Mouse (Mus musculus): ENCODE data around the gene Stk16. TPM values are rescaled to one million over a fixed set of nuclear protein-coding genes. Genes with fewer than 3 reads are reported as not detected.

Stk16 gene
- polyA plus RNA-seq, 2 experiments = 110 to 245 TPM

GRCm38 (mm10) chr1:75187126-75187525, 23.5 kb upstream of the Stk16 start:
- H3K36me3 ChIP-seq (ENCODE audit: control insufficient read depth, insufficient read depth, low read length) = peaks cover 61% of the 10 kb centered on the region
- no peak overlapping the region for H3K4me3 ChIP-seq (replicated peaks; ENCODE audit: low read length)
- H3K4me1 ChIP-seq (ENCODE audit: control insufficient read depth, insufficient read depth, low read length) = peaks cover 10% of the 10 kb centered on the region
- ATAC-seq (ENCODE audit: low FRiP score, low read depth) = no peak
- H3K27ac ChIP-seq (replicated peaks; ENCODE audit: low read depth, low read length) = no peak overlapping the region
- no peak for TF ChIP-seq POLR2A (IDR thresholded peaks at IDR 0.05; ENCODE audit: borderline replicate concordance, extremely low read depth, insufficient read depth, insufficient read length)
- no peak for DNase-seq (ENCODE audit: low spot score)
- no peak overlapping the region for H3K4me2 ChIP-seq (replicated peaks; ENCODE audit: low read depth, low read length, severe bottlenecking)
- H3K9me3 ChIP-seq (ENCODE audit: control insufficient read depth, low read length) = no peaks in the 10 kb centered on the region
- H3K27me3 ChIP-seq (ENCODE audit: control insufficient read depth, insufficient read depth, low read length) = no peaks in the 10 kb centered on the region
- no peak overlapping the region for H3K9ac ChIP-seq (ENCODE audit: low read depth, low read length, severe bottlenecking)

DNA sequence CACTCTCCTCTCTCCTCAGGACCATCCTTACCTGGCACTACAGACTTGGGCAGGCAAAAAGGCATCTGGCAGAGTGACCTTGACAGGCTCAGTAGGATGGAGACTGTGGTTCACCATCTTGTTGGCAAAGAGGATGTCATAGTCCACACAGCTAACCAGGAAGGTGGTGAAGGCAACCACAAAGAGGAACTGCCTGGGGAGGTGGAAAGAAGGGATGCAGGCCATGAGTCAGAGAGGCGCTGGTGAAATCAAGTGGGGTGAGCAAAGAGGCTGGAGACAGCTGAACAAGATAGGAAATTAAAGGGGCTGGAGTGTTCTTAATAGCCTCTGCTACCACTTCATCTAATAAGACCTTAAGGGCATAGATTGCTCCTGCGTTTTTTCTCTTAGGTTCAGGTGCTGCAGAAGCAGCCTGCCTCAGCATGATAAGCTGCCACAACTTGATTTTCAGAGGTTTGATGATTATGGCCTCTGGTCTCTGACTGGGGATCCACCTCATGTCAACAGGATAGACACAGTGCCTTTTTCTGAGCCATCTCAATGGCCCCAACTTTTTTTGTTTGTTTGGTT, 22.6 kb upstream of the Stk16 start:
- no peak for ATAC-seq (ENCODE audit: low FRiP score, low read depth)
- no peak overlapping the region for H3K9ac ChIP-seq (ENCODE audit: low read depth, low read length, severe bottlenecking)
- 86% methylated on average over 2 of the region's 2 CpGs for WGBS
- H3K27me3 ChIP-seq (ENCODE audit: control insufficient read depth, insufficient read depth, low read length) = no peaks in the 10 kb centered on the region
- H3K4me3 ChIP-seq (replicated peaks; ENCODE audit: low read length) = no peak overlapping the region
- no peak overlapping the region for H3K27ac ChIP-seq (replicated peaks; ENCODE audit: low read depth, low read length)
- H3K4me1 ChIP-seq (ENCODE audit: control insufficient read depth, insufficient read depth, low read length) = peaks cover 11% of the 10 kb centered on the region
- DNase-seq (ENCODE audit: low spot score) = no peak
- H3K36me3 ChIP-seq (ENCODE audit: control insufficient read depth, insufficient read depth, low read length) = peaks cover 52% of the 10 kb centered on the region
- no peak overlapping the region for H3K4me2 ChIP-seq (replicated peaks; ENCODE audit: low read depth, low read length, severe bottlenecking)
- H3K9me3 ChIP-seq (ENCODE audit: control insufficient read depth, low read length) = no peaks in the 10 kb centered on the region
- no peak for TF ChIP-seq POLR2A (IDR thresholded peaks at IDR 0.05; ENCODE audit: borderline replicate concordance, extremely low read depth, insufficient read depth, insufficient read length)

DNA sequence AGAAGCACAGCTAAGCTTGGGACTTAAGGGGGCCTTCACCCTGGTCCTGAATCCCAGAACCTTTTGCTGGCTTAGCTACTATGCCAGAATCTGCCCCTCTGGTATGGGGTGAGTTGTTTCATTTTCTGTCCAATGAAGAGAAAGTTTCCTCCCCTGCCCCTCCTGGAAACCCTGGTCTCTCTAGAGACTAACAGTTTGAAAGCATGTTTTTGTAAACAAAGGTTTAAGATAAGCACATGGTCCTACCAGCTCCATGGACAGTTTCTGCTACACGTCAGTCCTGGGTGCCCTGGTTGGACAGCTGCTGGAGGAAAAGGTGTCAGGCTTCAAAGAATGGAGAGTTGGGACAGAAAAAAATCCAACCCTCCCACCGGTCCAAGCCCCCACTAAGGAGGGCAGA, 20.1 kb upstream of the Stk16 start:
- ATAC-seq (ENCODE audit: low FRiP score, low read depth) (no peak), DNase-seq (ENCODE audit: low spot score) (no peak)
- Histone ChIP-seq H3K36me3 (ENCODE audit: control insufficient read depth, insufficient read depth, low read length) (peaks cover 29% of the 10 kb centered on the region), H3K4me2 (replicated peaks; ENCODE audit: low read depth, low read length, severe bottlenecking) (peak overlapping the region; percentile 90), H3K4me3 (replicated peaks; ENCODE audit: low read length) (peak overlapping the region; percentile 87), H3K9ac (ENCODE audit: low read depth, low read length, severe bottlenecking) (no peak overlapping the region), H3K27ac (replicated peaks; ENCODE audit: low read depth, low read length) (no peak overlapping the region), H3K27me3 (ENCODE audit: control insufficient read depth, insufficient read depth, low read length) (no peaks in the 10 kb centered on the region), H3K9me3 (ENCODE audit: control insufficient read depth, low read length) (no peaks in the 10 kb centered on the region), H3K4me1 (ENCODE audit: control insufficient read depth, insufficient read depth, low read length) (peaks cover 19% of the 10 kb centered on the region)
- 55% methylated on average over 2 of the region's 2 CpGs for WGBS
- TF ChIP-seq POLR2A (IDR thresholded peaks at IDR 0.05; ENCODE audit: borderline replicate concordance, extremely low read depth, insufficient read depth, insufficient read length) = no peak

DNA sequence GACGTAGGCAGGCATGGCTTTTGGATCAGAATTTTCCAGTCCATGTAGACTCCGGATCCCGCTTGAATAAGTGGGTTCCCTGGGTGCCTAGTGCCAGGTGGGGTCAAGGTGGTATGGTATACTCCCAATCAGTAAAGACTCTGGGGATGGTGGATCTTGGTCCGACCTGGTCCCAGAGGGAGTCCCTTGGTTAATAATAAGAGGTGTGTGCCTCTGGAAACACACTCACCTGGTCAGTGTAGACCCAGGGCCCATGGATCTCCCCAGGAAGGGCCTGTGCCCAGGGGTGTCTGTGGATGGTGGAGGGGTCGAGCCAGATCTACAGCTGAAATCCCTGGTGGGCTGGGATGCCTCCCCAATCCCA, 19.4 kb upstream of the Stk16 start:
- no peaks in the 10 kb centered on the region for H3K9me3 ChIP-seq (ENCODE audit: control insufficient read depth, low read length)
- H3K27me3 ChIP-seq (ENCODE audit: control insufficient read depth, insufficient read depth, low read length) = no peaks in the 10 kb centered on the region
- peak overlapping the region; percentile 80 for H3K9ac ChIP-seq (ENCODE audit: low read depth, low read length, severe bottlenecking)
- 50% methylated on average over 5 of the region's 5 CpGs for WGBS
- peaks cover 19% of the 10 kb centered on the region for H3K4me1 ChIP-seq (ENCODE audit: control insufficient read depth, insufficient read depth, low read length)
- H3K36me3 ChIP-seq (ENCODE audit: control insufficient read depth, insufficient read depth, low read length) = peaks cover 29% of the 10 kb centered on the region
- DNase-seq (ENCODE audit: low spot score) = no peak
- ATAC-seq (ENCODE audit: low FRiP score, low read depth) = no peak
- H3K4me2 ChIP-seq (replicated peaks; ENCODE audit: low read depth, low read length, severe bottlenecking) = peak overlapping the region; percentile 90
- peak overlapping the region; percentile 87 for H3K4me3 ChIP-seq (replicated peaks; ENCODE audit: low read length)
- TF ChIP-seq POLR2A (IDR thresholded peaks at IDR 0.05; ENCODE audit: borderline replicate concordance, extremely low read depth, insufficient read depth, insufficient read length) = no peak
- 0 out of 2 replicates have a peak overlapping the region, but pooled peaks have one; percentile 90 for H3K27ac ChIP-seq (replicated peaks; ENCODE audit: low read depth, low read length)

DNA sequence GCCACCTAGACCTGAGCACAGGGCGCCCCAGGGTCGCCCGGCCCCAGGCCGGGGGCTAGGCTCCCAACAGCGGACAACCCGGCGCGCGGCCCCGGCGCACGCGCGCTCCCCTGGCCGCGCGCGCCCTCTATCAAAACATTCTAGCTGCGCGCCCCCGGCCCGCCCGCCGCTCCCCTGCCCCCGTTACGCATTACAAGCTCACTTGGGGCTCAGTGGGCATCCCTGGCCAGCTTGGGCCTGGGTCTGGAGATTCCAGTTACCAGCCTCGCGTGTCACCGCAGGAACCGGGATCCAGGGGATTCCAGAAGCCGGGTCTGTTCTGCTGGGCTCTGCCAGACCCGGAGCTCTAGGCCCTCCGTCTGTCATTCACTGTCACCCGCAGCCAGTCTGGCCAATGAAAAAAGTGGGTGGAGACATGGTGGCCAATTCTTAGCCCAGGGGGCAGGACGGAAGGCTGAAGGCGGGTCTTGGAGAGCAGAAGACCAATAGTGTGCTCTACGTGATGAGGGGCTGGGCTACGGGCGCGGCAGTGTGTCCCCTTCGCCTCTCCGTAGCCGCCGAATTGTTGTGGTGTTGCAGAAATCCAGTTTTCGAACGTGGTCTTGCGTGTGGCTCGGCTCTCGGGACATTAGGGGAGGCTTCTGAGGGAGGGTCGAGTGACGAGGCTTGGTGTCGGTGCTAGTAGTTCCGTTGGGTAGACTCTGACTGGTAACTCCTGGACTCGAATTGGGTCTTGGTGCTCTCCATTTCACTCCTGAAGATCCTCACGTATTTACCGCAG, 18.8 kb upstream of the Stk16 start, which contains the start of the genes Ankzf1 and Atg9a:
Gene Ankzf1, plus strand, starts transcription at position 530 of the 781 bp plus-strand sequence.
Gene Atg9a, minus strand, starts transcription at position 575 of the 781 bp plus-strand sequence.
- DNase-seq (ENCODE audit: low spot score) (peak; percentile 97), ATAC-seq (ENCODE audit: low FRiP score, low read depth) (peak; percentile 99)
- WGBS = under 1% methylated on average over 50 of the region's 56 CpGs
- TF ChIP-seq POLR2A (IDR thresholded peaks at IDR 0.05; ENCODE audit: borderline replicate concordance, extremely low read depth, insufficient read depth, insufficient read length) = peak; percentile 51; the same call in 1 of the 2 replicates
- peak within 1 kb of the TSS; percentile 90 for H3K27ac ChIP-seq (replicated peaks; ENCODE audit: low read depth, low read length)
- H3K9ac ChIP-seq (ENCODE audit: low read depth, low read length, severe bottlenecking) = peak within 1 kb of the TSS; percentile 80
- H3K4me3 ChIP-seq (replicated peaks; ENCODE audit: low read length) = peak within 1 kb of the TSS; percentile 87
- H3K27me3 ChIP-seq (ENCODE audit: control insufficient read depth, insufficient read depth, low read length) = no peaks in the 10 kb centered on the region
- H3K36me3 ChIP-seq (ENCODE audit: control insufficient read depth, insufficient read depth, low read length) = peaks cover 29% of the 10 kb centered on the region
- H3K4me2 ChIP-seq (replicated peaks; ENCODE audit: low read depth, low read length, severe bottlenecking) = peak within 1 kb of the TSS; percentile 90
- H3K4me1 ChIP-seq (ENCODE audit: control insufficient read depth, insufficient read depth, low read length) = peaks cover 19% of the 10 kb centered on the region
- H3K9me3 ChIP-seq (ENCODE audit: control insufficient read depth, low read length) = no peaks in the 10 kb centered on the region

Measured in limb, embryonic 14.5 days (tissue).